Mouse (Mus musculus) cortical plate, adult 2 months (tissue): ENCODE results near the gene Nudt3.

Experiments used
- CTCF ChIP-seq: fragments of 200-500 bp; IDR thresholded peaks from 2 replicates; pipeline ENCODE4 v1.5.1; 2011; ENCODE audit warnings: mild to moderate bottlenecking, control low read depth, low read length; ENCODE audit not compliant: insufficient read depth; ENCODE audit errors: extremely low read depth
- POLR2A ChIP-seq: fragments of 200-500 bp; IDR thresholded peaks from 2 replicates; pipeline ENCODE4 v1.6.1; 2011; ENCODE audit warnings: mild to moderate bottlenecking, low read length, control low read depth; ENCODE audit not compliant: insufficient read depth; ENCODE audit errors: extremely low read depth

DNA sequence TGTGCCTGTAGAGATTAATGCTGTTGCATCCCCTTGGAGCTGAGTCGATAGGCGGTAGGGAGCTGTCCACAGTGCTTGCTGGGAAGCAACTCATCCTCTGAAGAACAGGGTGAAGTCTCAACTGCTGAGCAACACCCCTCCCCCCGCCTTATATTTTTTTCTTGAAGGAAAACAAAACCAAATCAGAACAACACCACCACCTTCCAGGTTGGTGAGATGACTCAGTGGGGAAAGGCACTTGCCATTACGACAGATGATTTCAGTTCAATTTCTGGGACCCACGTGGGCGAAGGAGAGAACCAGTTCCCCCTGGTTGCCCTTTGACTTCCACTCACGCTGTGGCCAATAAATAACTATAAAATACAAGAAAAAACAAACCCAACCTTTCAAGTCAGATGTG, 35.5 kb upstream of the Nudt3 start:
- TF ChIP-seq POLR2A = no peak
- TF ChIP-seq CTCF = no peak
